Mouse (Mus musculus) G1E-ER4 (cell line): ENCODE measurements around the gene Mturn. TPM values are rescaled to one million over a fixed set of nuclear protein-coding genes. Genes with fewer than 3 reads are reported as not detected.

Source experiments
- GATA1 ChIP-seq: IDR thresholded peaks from one replicate; pipeline ENCODE4 v1.8.0; 2012; ENCODE audit warnings: low read length, inconsistent platforms
- polyA plus RNA-seq: library from polyadenylated mRNA; stranded (reverse); fragments of >175 nt; gene quantifications from 2 replicates; pipeline ENCODE4 v1.2.3, GENCODE M21; 2012

Mturn gene
- polyA plus RNA-seq, 1 experiment = 1.3 TPM

GRCm38 (mm10) chr6:54715697-54716096, 34.3 kb downstream of the Mturn start:
- TF ChIP-seq GATA1 = no peak

GRCm38 (mm10) chr6:54718779-54719685, 37.6 kb downstream of the Mturn start:
- no peak for TF ChIP-seq GATA1

GRCm38 (mm10) chr6:54719686-54720310, 38.4 kb downstream of the Mturn start:
- TF ChIP-seq GATA1 = no peak

- no peak for TF ChIP-seq GATA1
These were observed 39.3 kb downstream of the Mturn start for GRCm38 (mm10) chr6:54720512-54721251.

- TF ChIP-seq GATA1 = no peak
These were observed 39.8 kb downstream of the Mturn start for GRCm38 (mm10) chr6:54721252-54721635.

GRCm38 (mm10) chr6:54726309-54726708, 44.9 kb downstream of the Mturn start:
- no peak for TF ChIP-seq GATA1

GRCm38 (mm10) chr6:54726796-54727195, 45.4 kb downstream of the Mturn start:
- TF ChIP-seq GATA1 = no peak

GRCm38 (mm10) chr6:54727416-54727815, 46.0 kb downstream of the Mturn start:
- no peak for TF ChIP-seq GATA1

GRCm38 (mm10) chr6:54729451-54730105, 48.2 kb downstream of the Mturn start:
- no peak for TF ChIP-seq GATA1

GRCm38 (mm10) chr6:54731726-54732125, 50.3 kb downstream of the Mturn start:
- TF ChIP-seq GATA1 = no peak

- TF ChIP-seq GATA1 = no peak
These were observed 51.3 kb downstream of the Mturn start for GRCm38 (mm10) chr6:54732721-54733120.

- TF ChIP-seq GATA1 = no peak
These were observed 54.7 kb downstream of the Mturn start for GRCm38 (mm10) chr6:54736126-54736525.

GRCm38 (mm10) chr6:54737255-54737654, 55.8 kb downstream of the Mturn start:
- no peak for TF ChIP-seq GATA1

GRCm38 (mm10) chr6:54737684-54738083, 56.3 kb downstream of the Mturn start:
- TF ChIP-seq GATA1 = no peak

- TF ChIP-seq GATA1 = no peak
These were observed 67.6 kb downstream of the Mturn start for GRCm38 (mm10) chr6:54749056-54749455.
